Mouse (Mus musculus) myocyte (in vitro differentiated cells): ENCODE data around the gene Fbxw25.

ENCODE experiments used
- CEBPB ChIP-seq: IDR thresholded peaks from 2 replicates; pipeline ENCODE4 v1.6.1; 2011; ENCODE audit warnings: mild to moderate bottlenecking, moderate library complexity; ENCODE audit not compliant: poor library complexity, insufficient read depth, severe bottlenecking
- E2F4 ChIP-seq: IDR thresholded peaks from one replicate; pipeline ENCODE4 v1.6.1; 2011; ENCODE audit warnings: mild to moderate bottlenecking, control low read depth, moderate library complexity; ENCODE audit not compliant: insufficient read depth
- MAX ChIP-seq: IDR thresholded peaks from one replicate; pipeline ENCODE4 v1.6.1; 2011; ENCODE audit warnings: low read depth, mild to moderate bottlenecking, control low read depth
- MYOD1 ChIP-seq, 3 experiments: IDR thresholded peaks; one replicate each; pipeline ENCODE4 v1.6.1; 2011; ENCODE audit warnings: control low read depth in 2 of 3, low read depth in 2 of 3, mild to moderate bottlenecking in 2 of 3, moderate library complexity in 1 of 3; ENCODE audit not compliant: insufficient read length in 2 of 3, control insufficient read depth in 1 of 3
- MYOG ChIP-seq, 3 experiments: IDR thresholded peaks; one replicate each; pipeline ENCODE4 v1.6.1; 2011; ENCODE audit warnings: control low read depth in 2 of 3, low read depth in 2 of 3, mild to moderate bottlenecking in 2 of 3; ENCODE audit not compliant: insufficient read length in 2 of 3, control insufficient read depth in 1 of 3, insufficient read depth in 1 of 3
- POLR2A ChIP-seq: IDR thresholded peaks from one replicate; pipeline ENCODE4 v1.6.1; 2011; ENCODE audit warnings: low read depth, mild to moderate bottlenecking, control low read depth, moderate library complexity; ENCODE audit not compliant: insufficient read length
- POLR2AphosphoS2 ChIP-seq: IDR thresholded peaks from one replicate; pipeline ENCODE4 v1.6.1; 2011; ENCODE audit warnings: low read depth, control low read depth; ENCODE audit not compliant: insufficient read length
- REST ChIP-seq: IDR thresholded peaks from one replicate; pipeline ENCODE4 v1.6.1; 2011; ENCODE audit warnings: mild to moderate bottlenecking, control low read depth, moderate library complexity; ENCODE audit not compliant: insufficient read depth, insufficient read length
- TCF12 ChIP-seq: IDR thresholded peaks from one replicate; pipeline ENCODE4 v1.6.1; 2011; ENCODE audit warnings: mild to moderate bottlenecking, control low read depth; ENCODE audit not compliant: poor library complexity, insufficient read depth, severe bottlenecking
- TCF3 ChIP-seq: IDR thresholded peaks from one replicate; pipeline ENCODE4 v1.6.1; 2011; ENCODE audit warnings: low read depth, control low read depth; ENCODE audit not compliant: insufficient read length
- USF1 ChIP-seq: IDR thresholded peaks from one replicate; pipeline ENCODE4 v1.6.1; 2011; ENCODE audit warnings: low read depth, mild to moderate bottlenecking, control low read depth, moderate library complexity

- TF ChIP-seq MYOG (IDR thresholded peaks at IDR 0.05; ENCODE audit: control insufficient read depth in 1 of 3, insufficient read depth in 1 of 3, insufficient read length in 2 of 3, low read depth in 2 of 3) (no peak), USF1 (no peak), POLR2A (no peak), TCF3 (no peak), CEBPB (no peak), MAX (no peak), E2F4 (no peak), TCF12 (no peak), MYOD1 (IDR thresholded peaks at IDR 0.05; ENCODE audit: control insufficient read depth in 1 of 3, insufficient read length in 2 of 3, low read depth in 2 of 3) (no peak), REST (no peak), POLR2AphosphoS2 (no peak)
Observed at GRCm38 (mm10) chr9:109685299-109685698, 20.8 kb upstream of the Fbxw25 start.
